Mouse (Mus musculus): ENCODE measurements at regions not wholly inside any gene's neighbourhood (a gene's known extent, or its start where the extent isn't known, plus 50 kb on each side); places are given as distances from the start of the nearest gene placed in this dataset.

DNA sequence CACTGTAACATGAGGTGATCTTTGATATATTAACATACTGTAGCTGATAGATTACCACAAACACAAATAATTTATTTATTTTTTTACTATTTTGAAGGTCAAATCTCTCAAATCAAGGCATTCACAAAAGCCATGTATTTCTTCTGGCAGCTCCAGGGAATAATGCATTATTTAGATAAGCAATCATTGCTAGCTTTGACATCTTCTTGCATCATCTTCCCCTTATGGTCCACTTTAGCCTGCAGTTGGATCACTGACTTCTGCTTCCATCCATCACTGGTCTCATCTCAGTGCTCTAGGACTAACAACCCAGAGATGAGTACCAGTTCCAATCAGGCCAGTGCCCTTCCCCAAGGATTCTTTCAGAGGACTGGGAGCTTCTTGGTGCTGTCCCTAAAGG, 95.3 kb upstream of the Actbl2 start:
- ATAC-seq (replicated peaks; ENCODE audit: insufficient number of reproducible peaks, low FRiP score, low TSS enrichment, poor library complexity, severe bottlenecking): no peak

DNA sequence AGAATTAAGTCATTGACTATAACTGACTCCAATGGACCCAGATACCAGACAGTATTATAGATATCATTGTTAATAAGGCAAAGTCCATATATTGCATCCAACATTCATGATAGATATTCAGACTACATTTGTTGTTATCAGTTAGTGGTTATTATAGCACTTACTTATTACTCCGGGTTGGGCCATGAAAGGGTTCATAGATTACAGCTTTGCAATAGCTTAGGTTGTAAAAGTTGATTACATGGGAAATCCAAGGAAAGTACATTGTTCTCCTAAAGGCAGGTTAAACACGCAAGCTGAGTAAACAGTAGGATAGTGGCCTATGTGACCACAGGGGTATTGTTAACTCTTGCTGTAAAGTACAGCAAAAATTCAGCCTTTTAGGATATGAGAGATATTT, 89.3 kb upstream of the Actbl2 start:
- ATAC-seq (replicated peaks; ENCODE audit: insufficient number of reproducible peaks, low FRiP score, low TSS enrichment, poor library complexity, severe bottlenecking): no peak

DNA sequence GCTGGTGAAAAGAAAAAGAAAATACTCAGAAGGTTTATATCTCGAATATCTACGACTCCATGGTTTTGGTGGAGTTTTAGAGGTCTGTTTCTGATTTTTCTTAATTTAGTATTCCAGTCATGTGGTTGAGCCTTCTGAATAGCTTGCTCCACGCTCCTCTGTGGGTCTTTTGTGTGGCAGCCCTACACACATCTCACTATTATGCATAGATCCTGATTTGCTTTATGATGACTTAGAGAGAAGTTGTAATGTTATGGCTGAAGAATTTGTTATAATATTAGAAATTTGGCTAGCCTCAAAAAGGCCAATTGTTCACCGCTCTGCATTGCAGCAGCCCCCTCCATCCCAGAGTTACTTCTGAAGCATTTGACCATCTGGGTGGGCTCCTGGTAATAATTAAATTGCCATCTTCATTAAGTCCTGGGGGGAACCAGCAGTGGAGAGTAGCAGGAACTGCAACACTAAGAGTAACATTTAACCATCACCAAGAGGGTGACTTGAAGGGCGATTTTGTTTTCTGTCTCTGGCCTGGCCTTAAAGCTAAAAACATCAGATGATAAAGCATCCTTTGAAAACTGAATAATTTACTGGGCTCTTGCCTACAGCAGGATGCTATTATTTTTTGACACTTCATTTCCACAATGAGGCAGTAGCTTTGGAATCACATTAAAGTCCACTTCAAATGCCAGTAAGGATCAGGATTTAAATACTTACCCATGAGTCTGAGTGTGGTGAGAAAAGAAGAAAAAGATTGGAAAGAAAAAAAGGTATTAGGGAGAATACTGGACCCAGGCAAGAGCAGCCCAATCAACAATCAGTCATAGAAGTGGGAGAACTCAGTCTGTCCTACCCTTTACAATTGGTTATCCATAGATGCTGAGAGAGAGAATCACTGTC, 84.3 kb upstream of the Actbl2 start:
- no peak for ATAC-seq (replicated peaks; ENCODE audit: insufficient number of reproducible peaks, low FRiP score, low TSS enrichment, poor library complexity, severe bottlenecking)

DNA sequence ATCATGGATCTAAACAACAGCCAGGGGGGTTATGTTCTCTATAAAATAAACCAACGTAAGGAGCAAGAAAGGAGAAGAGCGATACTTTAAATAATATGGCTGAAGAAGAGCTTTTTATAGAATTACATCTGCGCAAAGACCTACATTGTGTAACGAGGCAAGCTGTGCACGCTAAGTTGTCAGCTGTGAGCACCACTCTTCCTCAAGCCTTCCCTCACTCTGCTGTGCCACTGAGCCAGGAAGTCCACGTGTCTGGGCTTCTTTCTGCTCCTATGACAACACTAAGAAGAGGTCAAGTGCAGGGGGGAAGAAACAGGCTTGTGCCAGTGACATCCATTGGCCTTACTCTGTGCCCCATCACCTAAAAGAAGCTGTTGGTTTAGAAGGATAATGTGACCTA, 75.6 kb upstream of the Actbl2 start:
- no peak for ATAC-seq (replicated peaks; ENCODE audit: insufficient number of reproducible peaks, low FRiP score, low TSS enrichment, poor library complexity, severe bottlenecking)

DNA sequence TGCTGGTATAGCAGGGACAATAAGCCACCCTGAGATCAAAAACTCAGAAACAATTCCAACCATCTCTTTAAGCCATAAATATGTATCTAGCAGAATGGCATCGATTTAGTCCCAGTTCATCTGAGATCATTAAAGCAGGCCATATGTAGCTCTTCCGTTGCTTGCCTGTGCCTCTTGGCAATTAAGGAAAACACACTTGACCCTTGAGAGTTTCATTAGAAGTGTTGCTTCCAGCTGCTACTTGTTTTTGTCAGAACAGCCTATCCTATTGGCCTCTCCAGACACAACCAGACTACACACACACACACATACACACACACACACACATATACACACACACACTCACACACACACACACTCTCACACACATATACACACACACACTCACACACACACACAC, 71.5 kb upstream of the Actbl2 start:
- no peak for ATAC-seq (replicated peaks; ENCODE audit: insufficient number of reproducible peaks, low FRiP score, low TSS enrichment, poor library complexity, severe bottlenecking)

DNA sequence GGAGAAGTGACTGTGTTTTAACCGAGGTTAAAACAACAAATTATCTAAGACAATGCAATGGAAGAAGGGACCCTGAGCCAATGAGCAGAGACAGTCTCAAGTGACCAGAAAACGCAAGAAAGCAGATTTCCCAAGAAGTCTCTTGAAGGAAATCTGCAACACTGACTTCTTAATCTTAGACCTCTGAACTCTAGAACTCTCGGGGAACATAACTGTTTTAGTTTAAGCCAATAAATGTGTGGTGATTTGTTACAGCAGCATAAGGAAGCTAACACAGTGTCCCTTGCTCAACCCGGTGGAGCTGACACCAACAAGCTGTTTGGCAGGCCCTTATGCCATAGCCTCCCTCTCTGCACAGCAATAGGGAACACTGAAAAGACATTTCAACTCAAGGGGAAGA, 69.0 kb upstream of the Actbl2 start:
- no peak for ATAC-seq (replicated peaks; ENCODE audit: insufficient number of reproducible peaks, low FRiP score, low TSS enrichment, poor library complexity, severe bottlenecking)

DNA sequence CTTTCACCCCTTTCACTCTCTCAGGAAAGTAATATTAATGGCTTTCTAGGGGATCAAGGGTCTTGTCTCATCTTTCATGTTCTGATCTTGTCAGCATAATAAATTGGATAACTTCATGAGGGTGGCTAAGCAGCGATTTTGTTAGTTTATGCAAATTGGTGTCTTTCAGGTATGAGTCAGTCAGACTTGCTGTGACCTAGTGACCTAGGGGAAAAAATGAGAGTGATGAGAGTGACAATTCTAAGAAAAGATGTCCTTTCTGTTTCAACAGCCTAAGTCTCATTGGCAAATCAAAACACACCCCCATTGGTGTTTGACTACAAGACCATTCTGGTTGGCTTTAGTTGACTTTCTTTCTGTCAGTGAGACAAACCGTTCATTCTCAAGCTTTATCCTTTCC, 68.0 kb upstream of the Actbl2 start:
- no peak for ATAC-seq (replicated peaks; ENCODE audit: insufficient number of reproducible peaks, low FRiP score, low TSS enrichment, poor library complexity, severe bottlenecking)

DNA sequence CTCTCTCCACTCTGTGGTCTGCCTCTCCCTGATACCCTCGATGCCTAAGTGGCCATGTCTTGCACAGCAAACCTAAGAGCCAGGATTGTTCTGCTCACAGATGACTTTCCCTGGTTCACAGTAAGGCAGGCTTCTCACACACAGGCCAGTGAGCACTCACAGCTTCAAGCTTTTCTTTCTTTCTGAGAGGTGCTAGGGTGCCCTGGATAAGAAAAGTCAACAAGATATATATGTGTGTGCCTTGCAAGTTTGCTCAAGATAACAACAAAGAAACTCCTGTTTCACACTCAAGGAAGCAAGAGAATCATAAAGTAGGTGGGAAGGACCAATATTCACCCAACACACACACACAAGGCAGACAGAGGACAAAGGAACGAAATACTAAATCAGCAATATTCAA, 60.9 kb upstream of the Actbl2 start:
- ATAC-seq (replicated peaks; ENCODE audit: insufficient number of reproducible peaks, low FRiP score, low TSS enrichment, poor library complexity, severe bottlenecking): no peak

DNA sequence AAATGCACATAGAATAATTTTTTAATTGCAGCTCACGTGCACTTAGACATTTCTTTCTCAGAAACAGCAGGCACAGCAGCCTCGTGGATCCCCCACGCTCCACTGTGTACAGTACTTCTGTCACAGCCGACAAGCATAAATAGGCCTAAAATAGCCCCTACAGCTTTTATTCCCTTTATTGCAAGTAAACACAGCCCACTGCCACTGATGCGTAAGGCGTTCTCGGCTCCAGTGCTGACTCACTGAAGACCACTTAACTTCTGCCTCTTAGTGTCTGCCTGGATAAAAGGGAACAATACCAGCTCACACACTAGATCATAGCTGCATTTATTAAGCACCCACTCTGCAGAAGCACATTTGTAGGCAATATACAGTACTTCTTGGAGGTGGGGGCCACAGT, 60.5 kb upstream of the Actbl2 start:
- ATAC-seq (replicated peaks; ENCODE audit: insufficient number of reproducible peaks, low FRiP score, low TSS enrichment, poor library complexity, severe bottlenecking): no peak

DNA sequence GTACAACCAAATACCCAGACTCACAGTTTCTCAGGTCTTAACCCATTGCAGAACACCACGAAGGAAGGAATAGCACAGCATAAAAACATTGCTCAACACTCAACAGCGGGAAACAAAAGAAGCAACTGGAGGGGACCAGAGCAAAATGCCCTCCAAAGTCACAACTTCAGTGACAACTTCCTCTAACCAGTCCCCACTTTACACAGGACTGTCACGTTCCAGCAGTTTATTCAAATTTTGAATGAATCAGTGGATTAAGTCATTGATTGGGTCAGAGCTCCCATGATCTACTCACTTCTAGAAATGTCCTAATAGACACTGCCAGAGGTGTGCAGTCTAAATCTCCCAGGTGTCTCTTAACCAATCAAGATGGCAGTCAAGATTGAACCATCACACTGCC, 53.3 kb upstream of the Actbl2 start:
- no peak for ATAC-seq (replicated peaks; ENCODE audit: insufficient number of reproducible peaks, low FRiP score, low TSS enrichment, poor library complexity, severe bottlenecking)

DNA sequence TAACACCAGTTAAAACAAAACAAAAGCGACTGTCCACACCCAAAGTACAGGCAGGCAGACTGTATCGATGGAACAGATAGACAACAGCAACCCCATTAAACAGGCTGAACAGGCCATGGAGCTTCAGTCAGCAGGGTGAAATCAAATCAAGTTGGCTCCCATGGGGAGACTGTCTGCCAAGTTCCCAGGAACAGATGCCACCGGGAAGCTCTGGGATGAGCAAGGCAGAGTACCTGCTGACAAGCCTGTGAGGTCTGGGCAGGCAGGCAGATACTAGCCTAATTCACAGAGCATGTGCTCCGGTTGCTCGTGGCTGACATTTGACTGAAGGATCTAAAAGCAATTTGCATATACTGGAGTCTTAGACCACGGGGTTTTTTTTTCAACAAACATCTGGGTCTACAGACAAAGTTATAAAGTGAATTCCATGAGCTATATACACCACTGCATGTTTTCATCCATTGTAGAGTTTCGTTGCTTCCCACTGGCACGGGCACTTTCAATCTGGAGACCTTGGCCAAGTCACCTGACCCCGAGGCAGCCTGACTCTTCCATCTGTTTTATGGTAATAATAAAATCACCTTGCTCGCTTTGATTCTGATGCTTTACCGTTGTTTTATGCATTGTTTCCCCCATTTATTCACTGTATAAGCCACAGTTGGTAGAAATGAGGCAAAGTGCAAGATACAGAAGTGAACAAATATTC, 50.1 kb upstream of the Actbl2 start:
- no peak for ATAC-seq (replicated peaks; ENCODE audit: insufficient number of reproducible peaks, low FRiP score, low TSS enrichment, poor library complexity, severe bottlenecking)

All from monocyte, adult 5-6 weeks (primary cell).